Mouse (Mus musculus): Measurements from ENCODE around the gene Med22.

The Med22 gene

GRCm38 (mm10) chr2:26910124-26910993 lies at the start of gene Med22, which contains the start of gene Rpl7a:
Med22 (minus strand) TSS chr2:26910677.
Rpl7a (plus strand) TSS chr2:26910764.
- peak; percentile 100 for DNase-seq (ENCODE audit: low read depth)

GRCm38 (mm10) chr2:26957488-26957859 lies 47.0 kb upstream of the Med22 start:
- no peak for DNase-seq (ENCODE audit: low read depth)

- DNase-seq (ENCODE audit: low read depth) = no peak
Measured at GRCm38 (mm10) chr2:26956811-26957487, 46.5 kb upstream of the Med22 start.

- DNase-seq (ENCODE audit: low read depth) = no peak
Measured at GRCm38 (mm10) chr2:26954735-26955395, 44.4 kb upstream of the Med22 start.

- DNase-seq (ENCODE audit: low read depth) = no peak
Measured at GRCm38 (mm10) chr2:26952866-26953265, 42.4 kb upstream of the Med22 start.

- no peak for DNase-seq (ENCODE audit: low read depth)
Measured at GRCm38 (mm10) chr2:26952193-26952592, 41.7 kb upstream of the Med22 start.

GRCm38 (mm10) chr2:26951346-26951905 lies 40.9 kb upstream of the Med22 start:
- no peak for DNase-seq (ENCODE audit: low read depth)

- no peak for DNase-seq (ENCODE audit: low read depth)
Measured at GRCm38 (mm10) chr2:26950411-26950810, 39.9 kb upstream of the Med22 start.

GRCm38 (mm10) chr2:26943253-26943652 lies 32.8 kb upstream of the Med22 start:
- DNase-seq (ENCODE audit: low read depth) = no peak

- no peak for DNase-seq (ENCODE audit: low read depth)
Measured at GRCm38 (mm10) chr2:26941539-26941938, 31.1 kb upstream of the Med22 start.

GRCm38 (mm10) chr2:26936425-26936824 lies 25.9 kb upstream of the Med22 start:
- DNase-seq (ENCODE audit: low read depth) = no peak

- no peak for DNase-seq (ENCODE audit: low read depth)
Measured at GRCm38 (mm10) chr2:26935286-26935685, 24.8 kb upstream of the Med22 start.

GRCm38 (mm10) chr2:26933304-26934055 lies 23.0 kb upstream of the Med22 start, which contains the start of the genes Surf4 and Stkld1:
Surf4 (minus strand) TSS chr2:26933928.
Stkld1 (plus strand) TSS chr2:26934047.
- DNase-seq (ENCODE audit: low read depth) = peak; percentile 98

GRCm38 (mm10) chr2:26932473-26933303 lies 22.2 kb upstream of the Med22 start:
- peak; percentile 52 for DNase-seq (ENCODE audit: low read depth)

GRCm38 (mm10) chr2:26930390-26930789 lies 19.9 kb upstream of the Med22 start:
- DNase-seq (ENCODE audit: low read depth) = peak; percentile 76

- no peak for DNase-seq (ENCODE audit: low read depth)
Measured at GRCm38 (mm10) chr2:26927745-26928476, 17.4 kb upstream of the Med22 start.

GRCm38 (mm10) chr2:26921784-26922183 lies 11.3 kb upstream of the Med22 start:
- peak; percentile 27 for DNase-seq (ENCODE audit: low read depth)

GRCm38 (mm10) chr2:26920190-26920855 lies 9.8 kb upstream of the Med22 start:
- no peak for DNase-seq (ENCODE audit: low read depth)

GRCm38 (mm10) chr2:26919684-26920083 lies 9.2 kb upstream of the Med22 start:
- DNase-seq (ENCODE audit: low read depth) = no peak

Data from NIH3T3 (cell line).